Mouse (Mus musculus) right cerebral cortex, postnatal 10 days (tissue): ENCODE measurements at regions not wholly inside any gene's neighbourhood (a gene's known extent, or its start where the extent isn't known, plus 50 kb on each side); places are given as distances from the start of the nearest gene placed in this dataset.

Experiments
- DNase-seq, 2 experiments: peaks; one replicate each; pipeline ENCODE4 v3.0.0; 2021; ENCODE audit warnings: low spot score in 2 of 2

GRCm38 (mm10) chr4:78666326-78666725 is 454.6 kb upstream of the Ptprd start:
- DNase-seq: no peak

GRCm38 (mm10) chr4:78642773-78643172 is 431.0 kb upstream of the Ptprd start:
- no peak for DNase-seq

GRCm38 (mm10) chr4:78606461-78606830 is 394.7 kb upstream of the Ptprd start:
- peak; percentile 35 to 51 for DNase-seq

GRCm38 (mm10) chr4:78605763-78606460 is 394.2 kb upstream of the Ptprd start:
- DNase-seq: no peak

GRCm38 (mm10) chr4:78581590-78581989 is 369.8 kb upstream of the Ptprd start:
- no peak for DNase-seq

GRCm38 (mm10) chr4:78565356-78565755 is 353.6 kb upstream of the Ptprd start:
- DNase-seq: no peak
